Comparison of ENCODE assay signal across 14 mouse cellular contexts in the genomic region with DNA sequence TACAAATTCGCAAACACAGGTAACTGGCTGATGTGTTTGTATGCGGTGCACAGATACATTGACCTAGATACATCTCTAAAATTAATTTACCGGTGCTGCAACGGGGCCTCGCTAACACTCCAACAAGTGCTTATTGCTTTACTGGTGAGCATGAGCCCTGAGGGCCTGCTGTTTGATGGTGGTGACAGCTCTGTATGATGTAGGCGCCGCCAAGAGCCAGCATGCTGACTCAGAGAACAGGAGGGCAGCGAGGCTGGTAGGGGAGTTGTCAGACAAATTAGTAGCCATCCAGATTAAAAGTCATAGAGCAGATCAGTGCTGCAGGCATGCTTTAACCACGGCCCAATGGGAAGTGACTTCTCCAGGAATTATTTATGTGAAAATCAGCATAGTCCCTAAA.
A peak's percentile ranks its signal among the peaks of the same experiment; 100 is the strongest.
DNase-seq lines count a peak whose midpoint lies in the region; ATAC-seq and TF ChIP-seq lines count a peak whose summit lies in the region.
"Had no signal": no experiment of that assay in that cellular context is flagged by ENCODE, and none has a peak within 500 bp of the region (broad histone marks: within the 10 kb centered on the region; RNA-seq: fewer than 3 reads in every experiment).

No protein-coding gene starts in this region.

- no peak overlapping the region for H3K9ac ChIP-seq in heart, embryonic 13.5 days
- H3K9ac ChIP-seq in midbrain, postnatal 0 days (replicated peaks; ENCODE audit: low read length, poor library complexity, severe bottlenecking): no peak overlapping the region
- H3K9ac ChIP-seq: embryonic facial prominence, embryonic 12.5 days; limb, embryonic 15.5 days; stomach, embryonic 15.5 days had no signal

- TF ChIP-seq CTCF in midbrain, postnatal 0 days (IDR thresholded peaks at IDR 0.05): no peak

- DNase-seq in adrenal gland, postnatal 14 days: peak; percentile 20
- DNase-seq in adrenal gland, adult 8-10 months: no peak
- peak; percentile 26 for DNase-seq in left cerebral cortex, postnatal 4 days
- no peak for DNase-seq in left cerebral cortex, adult 18-20 months (ENCODE audit: low spot score in 2 of 2)
- peak; percentile 52 for DNase-seq in midbrain, postnatal 0 days (ENCODE audit: low spot score)
- no peak for DNase-seq in gastrocnemius, postnatal 25 days
- no peak for DNase-seq in cerebellum, adult 11-12 months
- DNase-seq: cerebellum, adult 8-10 months; gastrocnemius, postnatal 36 days; lung, postnatal 14 days had no signal

- no peak overlapping the region for H3K27ac ChIP-seq in heart, embryonic 13.5 days (replicated peaks)
- no peak overlapping the region for H3K27ac ChIP-seq in midbrain, postnatal 0 days (ENCODE audit: low read depth, low read length)
- H3K27ac ChIP-seq: embryonic facial prominence, embryonic 12.5 days; limb, embryonic 15.5 days; stomach, embryonic 15.5 days had no signal

- no peak for ATAC-seq in heart, embryonic 13.5 days (ENCODE audit: extremely low read depth, insufficient number of reproducible peaks, low FRiP score, low TSS enrichment)
- ATAC-seq in midbrain, postnatal 0 days (ENCODE audit: low FRiP score): peak; percentile 56; the same call in 1 of the 2 replicates

- H3K9me3 ChIP-seq in heart, embryonic 13.5 days: no peaks in the 10 kb centered on the region
- no peaks in the 10 kb centered on the region for H3K9me3 ChIP-seq in midbrain, postnatal 0 days (ENCODE audit: low read length)
- H3K9me3 ChIP-seq: embryonic facial prominence, embryonic 12.5 days; limb, embryonic 15.5 days; stomach, embryonic 15.5 days had no signal

- no peak overlapping the region for H3K4me3 ChIP-seq in heart, embryonic 13.5 days
- no peak overlapping the region for H3K4me3 ChIP-seq in midbrain, postnatal 0 days (ENCODE audit: low read depth, low read length)
- H3K4me3 ChIP-seq: embryonic facial prominence, embryonic 12.5 days; limb, embryonic 15.5 days; stomach, embryonic 15.5 days had no signal

- 0 out of 2 replicates have a peak overlapping the region, but pooled peaks have one; percentile 16 for H3K4me2 ChIP-seq in heart, embryonic 13.5 days
- H3K4me2 ChIP-seq in midbrain, postnatal 0 days (ENCODE audit: low read depth, low read length, poor library complexity, severe bottlenecking): no peak overlapping the region
- H3K4me2 ChIP-seq: embryonic facial prominence, embryonic 12.5 days; limb, embryonic 15.5 days; stomach, embryonic 15.5 days had no signal

- H3K4me1 ChIP-seq in heart, embryonic 13.5 days: peaks cover 19% of the 10 kb centered on the region
- H3K4me1 ChIP-seq in midbrain, postnatal 0 days (ENCODE audit: insufficient read depth, low read length): no peaks in the 10 kb centered on the region
- H3K4me1 ChIP-seq: limb, embryonic 15.5 days; stomach, embryonic 15.5 days had no signal

- 32% methylated on average over 9 of the region's 9 CpGs for WGBS in heart, embryonic 13.5 days
- 48% methylated on average over 9 of the region's 9 CpGs for WGBS in midbrain, postnatal 0 days

- H3K27me3 ChIP-seq in heart, embryonic 13.5 days (replicated peaks): peaks cover 31% of the 10 kb centered on the region
- no peaks in the 10 kb centered on the region for H3K27me3 ChIP-seq in midbrain, postnatal 0 days (ENCODE audit: insufficient read depth, low read length)
- H3K27me3 ChIP-seq: embryonic facial prominence, embryonic 12.5 days; limb, embryonic 15.5 days; stomach, embryonic 15.5 days had no signal

- intact Hi-C loops in left cerebral cortex, postnatal 4 days (cut with DNase I): no loop called here

- no peaks in the 10 kb centered on the region for H3K36me3 ChIP-seq in heart, embryonic 13.5 days
- no peaks in the 10 kb centered on the region for H3K36me3 ChIP-seq in midbrain, postnatal 0 days (ENCODE audit: insufficient read depth, low read length)
- H3K36me3 ChIP-seq: embryonic facial prominence, embryonic 12.5 days; limb, embryonic 15.5 days; stomach, embryonic 15.5 days had no signal

Comparison
In these comparisons a context has a peak if more than half of its experiments do, and no peak if none do; other contexts are left out.
1. DNase-seq: peak in adrenal gland, postnatal 14 days (single experiment), left cerebral cortex, postnatal 4 days (single experiment) and midbrain, postnatal 0 days (single experiment); none in adrenal gland, adult 8-10 months (single experiment), left cerebral cortex, adult 18-20 months (0 of 2), gastrocnemius, postnatal 25 days (single experiment) and cerebellum, adult 11-12 months (single experiment).